Comparison of ENCODE assay signal across 8 mouse cellular contexts in the genomic region with DNA sequence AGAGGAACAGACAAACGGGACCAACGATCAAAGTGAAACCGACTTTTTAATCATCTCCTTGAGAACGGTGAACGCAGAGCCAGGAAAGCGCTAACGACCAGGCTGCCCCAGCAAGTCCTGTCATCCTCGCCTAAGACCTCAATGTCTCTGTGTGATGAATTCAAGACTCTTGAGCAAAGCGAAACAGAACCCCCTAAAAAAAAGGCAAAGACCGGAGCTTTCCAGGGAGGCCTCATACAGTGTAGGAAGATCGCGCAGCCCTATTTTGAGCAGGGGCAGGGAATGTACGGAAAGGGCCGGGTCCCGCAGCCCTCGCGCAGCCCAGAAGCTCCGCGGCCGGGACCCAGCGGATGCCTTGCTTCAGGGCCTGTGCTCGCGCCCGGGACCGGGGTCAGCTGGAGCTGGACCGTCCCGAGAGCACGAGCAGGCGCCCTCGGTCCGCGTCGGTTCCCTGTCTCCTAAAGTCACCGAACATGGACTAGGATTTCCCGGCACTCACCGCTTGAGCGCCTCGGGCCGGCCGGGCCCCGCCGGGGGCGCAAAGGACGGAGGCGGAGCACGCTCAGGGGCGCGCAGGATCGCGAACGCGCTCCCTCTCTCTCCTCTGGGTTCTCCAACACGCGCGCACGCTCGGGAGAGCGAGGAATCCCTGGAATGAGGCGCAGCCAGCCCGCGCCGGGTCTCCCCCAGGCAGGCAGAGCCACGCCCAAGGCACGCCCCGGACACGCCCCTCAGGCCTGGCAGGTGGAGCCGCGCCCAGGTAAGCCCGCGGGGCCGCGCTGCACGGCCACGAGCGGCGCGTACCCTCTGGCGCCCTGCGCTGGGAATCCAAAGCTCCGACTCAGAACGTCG. TPM values are rescaled to one million over a fixed set of nuclear protein-coding genes. Genes with fewer than 3 reads are reported as not detected.
DNase-seq lines count a peak whose midpoint lies in the region; ATAC-seq lines count a peak whose summit lies in the region.

No protein-coding gene starts in this region.

- H3K27ac ChIP-seq in hindbrain, embryonic 13.5 days = peak overlapping the region; percentile 76
- peak overlapping the region; percentile 86 for H3K27ac ChIP-seq in lung, embryonic 16.5 days (ENCODE audit: low read length)

- peak overlapping the region; percentile 68 for H3K4me3 ChIP-seq in hindbrain, embryonic 13.5 days
- peak overlapping the region; percentile 74 for H3K4me3 ChIP-seq in lung, embryonic 16.5 days (ENCODE audit: low read length)

- H3K9me3 ChIP-seq in hindbrain, embryonic 13.5 days = no peaks in the 10 kb centered on the region
- 0 out of 2 replicates have a peak, but pooled peaks cover 2% of the 10 kb centered on the region for H3K9me3 ChIP-seq in lung, embryonic 16.5 days (ENCODE audit: control insufficient read depth, low read length)

- DNase-seq in Muller cell, postnatal 12 days (ENCODE audit: inconsistent ontology term) = peak; percentile 94
- peak; percentile 92 for DNase-seq in cerebellum, adult 9-10 months
- DNase-seq in frontal cortex, postnatal 14 days (ENCODE audit: low spot score in 2 of 2) = peak; percentile 80 to 81
- DNase-seq in layer of hippocampus, postnatal 10 days (ENCODE audit: low spot score in 2 of 2) = peak; percentile 72 to 83
- DNase-seq in retina, postnatal 1 day = peak; percentile 84
- DNase-seq in urinary bladder, postnatal 10 days (ENCODE audit: low spot score) = peak; percentile 59

- WGBS in hindbrain, embryonic 13.5 days = under 1% methylated on average over 71 of the region's 82 CpGs
- WGBS in lung, embryonic 16.5 days = under 1% methylated on average over 78 of the region's 82 CpGs

- no peaks in the 10 kb centered on the region for H3K36me3 ChIP-seq in hindbrain, embryonic 13.5 days
- no peaks in the 10 kb centered on the region for H3K36me3 ChIP-seq in lung, embryonic 16.5 days (ENCODE audit: control insufficient read depth, insufficient read depth, low read length)

- peak overlapping the region; percentile 99 for H3K4me2 ChIP-seq in hindbrain, embryonic 13.5 days
- peak overlapping the region; percentile 95 for H3K4me2 ChIP-seq in lung, embryonic 16.5 days (ENCODE audit: low read depth, low read length)

- peak overlapping the region; percentile 81 for H3K9ac ChIP-seq in hindbrain, embryonic 13.5 days
- peak overlapping the region; percentile 82 for H3K9ac ChIP-seq in lung, embryonic 16.5 days (ENCODE audit: low read length)

- peaks cover 37% of the 10 kb centered on the region for H3K4me1 ChIP-seq in hindbrain, embryonic 13.5 days (replicated peaks)
- H3K4me1 ChIP-seq in lung, embryonic 16.5 days (replicated peaks; ENCODE audit: control insufficient read depth, insufficient read depth, low read length) = peaks cover 11% of the 10 kb centered on the region; the same call in 1 of the 2 replicates

- peaks cover 43% of the 10 kb centered on the region for H3K27me3 ChIP-seq in hindbrain, embryonic 13.5 days
- H3K27me3 ChIP-seq in lung, embryonic 16.5 days (ENCODE audit: control insufficient read depth, insufficient read depth, low read depth, low read length) = peaks cover 8% of the 10 kb centered on the region; the same call in 1 of the 2 replicates

- peak; percentile 79 for ATAC-seq in hindbrain, embryonic 13.5 days (ENCODE audit: low FRiP score)
- peak; percentile 89 for ATAC-seq in lung, embryonic 16.5 days (ENCODE audit: low read depth)

RNA-seq across cellular contexts. Expression of gene Vgll4, which starts 1.2 kb away (rescaled TPM):
- 62.4 and 65.9 TPM in 2 replicates for polyA plus RNA-seq in hindbrain, embryonic 13.5 days (2015; fragmentation: Nextera tagmentation; extraction: Ambion mirVana)
- 10 to 100 TPM; 41.3 to 43.7 TPM for total RNA-seq in layer of hippocampus, postnatal 10 days (2021)
- 152 and 155 TPM in 2 replicates for polyA plus RNA-seq in lung, embryonic 16.5 days (2015; fragmentation: Nextera tagmentation; extraction: Ambion mirVana)

Comparison
In these comparisons a context has a peak if more than half of its experiments do, and no peak if none do; other contexts are left out.
1. Peak in every context shown above with its lines: DNase-seq, ATAC-seq, H3K4me3 ChIP-seq and H3K27ac ChIP-seq.